Mouse (Mus musculus) neural tube, embryonic 15.5 days (tissue): ENCODE measurements around the gene E130114P18Rik. TPM values are rescaled to one million over a fixed set of nuclear protein-coding genes. Genes with fewer than 3 reads are reported as not detected.

Experiments used
- ATAC-seq: fragments of 200-750 bp; cut with Nextera tagmentation; 2 replicates; pipeline ENCODE4 v1.8.0; 2017; ENCODE audit warnings: mild to moderate bottlenecking, moderate TSS enrichment, moderate library complexity; ENCODE audit not compliant: low FRiP score
- H3K27ac ChIP-seq: fragments of 300-500 bp; sonication (generic); replicated peaks from 2 replicates; pipeline ENCODE4 v1.5.1; 2015; ENCODE audit warnings: mild to moderate bottlenecking, inconsistent platforms
- H3K27me3 ChIP-seq: fragments of 300-500 bp; sonication (generic); replicated peaks from 2 replicates; pipeline ENCODE4 v1.6.1; 2015; ENCODE audit warnings: inconsistent platforms
- H3K36me3 ChIP-seq: fragments of 300-500 bp; sonication (generic); 2 replicates; pipeline ENCODE4 v1.6.1; 2015; ENCODE audit warnings: inconsistent platforms
- H3K4me1 ChIP-seq: fragments of 300-500 bp; sonication (generic); 2 replicates; pipeline ENCODE4 v1.6.1; 2015; ENCODE audit warnings: inconsistent platforms
- H3K4me2 ChIP-seq: fragments of 300-500 bp; sonication (generic); 2 replicates; pipeline ENCODE4 v1.6.1; 2015; ENCODE audit warnings: inconsistent platforms, mild to moderate bottlenecking, moderate library complexity
- H3K4me3 ChIP-seq: fragments of 300-500 bp; sonication (generic); replicated peaks from 2 replicates; pipeline ENCODE4 v1.5.1; 2015; ENCODE audit warnings: mild to moderate bottlenecking, inconsistent platforms
- H3K9ac ChIP-seq: fragments of 300-500 bp; sonication (generic); replicated peaks from 2 replicates; pipeline ENCODE4 v1.6.1; 2015; ENCODE audit warnings: mild to moderate bottlenecking, inconsistent platforms
- H3K9me3 ChIP-seq: fragments of 300-500 bp; sonication (generic); replicated peaks from 2 replicates; pipeline ENCODE4 v1.6.1; 2016; ENCODE audit warnings: inconsistent platforms
- WGBS: fragments of 180-500 bp; shearing (Covaris S2); methylation state at CpG from one replicate; pipeline ENCODE4 v1.1.7; 2015; ENCODE audit warnings: mixed read lengths; 5-methylcytosine and 5-hydroxymethylcytosine counted together
- polyA plus RNA-seq: library from polyadenylated mRNA; unstranded; fragments of >200 nt; fragmentation: Nextera tagmentation; extraction: Ambion mirVana; gene quantifications from 2 replicates; pipeline ENCODE4 v1.2.1, GENCODE M21; 2015

E130114P18Rik gene
- polyA plus RNA-seq, 1 experiment from 2014 or later, result 18.4 TPM

DNA sequence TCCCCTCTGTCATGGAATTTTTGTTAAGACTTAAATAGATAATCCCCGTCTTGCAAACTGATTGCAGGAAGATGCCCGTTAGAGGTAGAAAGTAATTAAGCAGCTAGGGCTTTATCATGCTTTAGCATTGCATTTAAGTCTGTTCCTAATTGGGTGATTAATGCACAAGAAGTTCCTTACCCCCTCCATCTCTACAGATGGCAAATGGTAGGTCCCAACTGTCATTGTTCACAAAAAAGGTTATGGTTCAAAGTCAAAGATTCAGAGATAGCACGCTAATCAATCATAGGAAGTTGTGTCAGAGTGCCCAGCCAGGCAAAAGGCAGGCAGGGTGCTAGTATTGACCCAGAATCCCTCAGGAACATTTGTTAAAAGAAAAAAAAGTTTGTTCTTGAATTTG is 25.9 kb upstream of the E130114P18Rik start:
- Histone ChIP-seq H3K36me3 (0 out of 2 replicates have a peak, but pooled peaks cover 3% of the 10 kb centered on the region), H3K27me3 (no peaks in the 10 kb centered on the region), H3K9ac (no peak overlapping the region), H3K27ac (no peak overlapping the region), H3K4me1 (peaks cover 16% of the 10 kb centered on the region), H3K4me3 (no peak overlapping the region), H3K4me2 (no peak overlapping the region), H3K9me3 (no peaks in the 10 kb centered on the region)
- ATAC-seq, result no peak
- 65% methylated on average over 3 of the region's 3 CpGs for WGBS

DNA sequence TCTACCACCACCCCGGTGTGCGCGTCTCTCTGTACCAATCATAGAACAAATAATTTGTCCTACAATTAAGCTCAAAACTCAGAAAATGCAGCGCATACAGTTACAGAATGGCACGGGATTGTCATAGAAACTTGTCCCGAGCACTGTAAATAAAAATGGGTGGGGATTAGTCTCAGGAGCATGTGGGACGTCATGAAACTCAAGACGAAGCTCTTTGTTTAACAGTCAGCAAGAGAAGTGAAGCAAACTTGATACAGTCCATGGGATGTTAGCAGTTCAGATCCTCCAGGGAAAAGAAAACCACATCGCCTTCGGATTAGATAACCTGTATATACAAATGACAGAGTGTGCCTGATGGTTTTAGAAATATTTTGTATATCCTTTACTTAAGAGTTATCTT is 18.6 kb upstream of the E130114P18Rik start:
- no peak overlapping the region for H3K4me2 ChIP-seq
- H3K9me3 ChIP-seq, result no peaks in the 10 kb centered on the region
- H3K27ac ChIP-seq, result no peak overlapping the region
- H3K4me3 ChIP-seq, result no peak overlapping the region
- no peaks in the 10 kb centered on the region for H3K36me3 ChIP-seq
- no peak overlapping the region for H3K9ac ChIP-seq
- WGBS, result 72% methylated on average over 10 of the region's 10 CpGs
- no peak for ATAC-seq
- H3K4me1 ChIP-seq, result peaks cover 11% of the 10 kb centered on the region; the same call in 1 of the 2 replicates
- H3K27me3 ChIP-seq, result no peaks in the 10 kb centered on the region

DNA sequence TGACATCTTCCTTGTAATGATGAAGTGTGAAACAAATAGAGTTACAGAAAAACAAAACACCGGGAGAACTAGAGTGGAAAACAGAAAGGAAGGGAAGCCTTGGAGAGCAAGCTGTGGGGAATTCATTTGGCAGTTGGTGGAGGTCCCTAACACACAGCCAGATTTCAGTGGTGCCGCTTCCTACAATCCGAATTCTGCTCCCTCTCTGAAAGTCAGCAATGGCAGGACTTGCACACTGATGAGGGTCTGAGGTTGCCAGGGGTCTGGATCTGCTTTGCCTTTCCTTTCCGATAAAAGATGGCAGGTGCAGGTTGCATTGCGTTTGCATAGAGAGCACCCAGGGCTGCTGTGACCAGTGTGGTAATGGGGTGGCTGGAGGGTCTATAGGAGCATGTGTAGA is 18.1 kb upstream of the E130114P18Rik start:
- WGBS, result 48% methylated on average over 5 of the region's 5 CpGs
- H3K9me3 ChIP-seq, result no peaks in the 10 kb centered on the region
- no peaks in the 10 kb centered on the region for H3K27me3 ChIP-seq
- H3K4me1 ChIP-seq, result peaks cover 11% of the 10 kb centered on the region; the same call in 1 of the 2 replicates
- no peak overlapping the region for H3K9ac ChIP-seq
- ATAC-seq, result no peak
- H3K4me3 ChIP-seq, result no peak overlapping the region
- H3K27ac ChIP-seq, result no peak overlapping the region; the same call in 1 of the 2 replicates
- peak overlapping the region; percentile 25; the same call in 1 of the 2 replicates for H3K4me2 ChIP-seq
- H3K36me3 ChIP-seq, result no peaks in the 10 kb centered on the region

DNA sequence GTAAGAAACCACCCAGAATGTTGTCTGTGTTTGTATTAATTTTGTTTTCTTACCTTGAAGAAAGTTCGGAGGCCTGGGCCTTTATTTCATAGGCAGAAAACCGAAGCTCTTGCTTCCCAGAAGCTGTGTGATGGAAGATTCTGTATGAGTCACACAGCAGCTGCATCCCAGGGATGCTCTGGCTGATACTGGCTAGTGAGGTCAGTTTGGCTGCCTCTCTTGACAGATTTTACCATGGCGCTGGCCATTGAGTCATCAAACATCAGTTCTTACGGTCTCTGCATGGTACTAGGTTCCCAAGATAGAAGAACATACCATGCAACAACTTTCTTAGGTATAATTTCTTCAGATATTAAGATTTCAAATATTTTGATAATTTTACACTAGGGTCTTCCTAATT is 17.0 kb upstream of the E130114P18Rik start:
- 85% methylated on average over 4 of the region's 4 CpGs for WGBS
- ATAC-seq, result no peak
- Histone ChIP-seq H3K4me3 (no peak overlapping the region), H3K36me3 (no peaks in the 10 kb centered on the region), H3K4me2 (no peak overlapping the region), H3K9me3 (no peaks in the 10 kb centered on the region), H3K4me1 (peaks cover 14% of the 10 kb centered on the region; the same call in 1 of the 2 replicates), H3K27me3 (no peaks in the 10 kb centered on the region), H3K9ac (no peak overlapping the region), H3K27ac (no peak overlapping the region)

DNA sequence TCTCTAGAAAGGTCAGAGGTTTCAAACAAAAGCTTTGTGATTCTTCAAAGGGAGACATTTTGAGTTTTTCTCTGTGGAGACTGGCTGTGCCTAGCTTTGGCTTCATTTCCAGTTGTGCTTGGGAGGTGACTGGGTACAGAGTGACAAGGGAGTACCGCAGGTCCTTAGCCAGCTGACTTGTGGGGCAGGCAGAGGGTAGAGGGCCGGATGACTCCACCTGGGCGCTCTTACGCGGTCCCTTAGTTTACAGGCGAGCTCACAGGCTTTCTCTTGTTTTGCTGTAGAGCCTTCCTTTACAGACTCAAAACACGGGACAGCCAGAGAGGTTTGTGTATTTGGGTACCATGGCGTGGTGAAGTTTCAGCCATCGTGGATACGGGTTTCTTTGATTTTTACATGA is 16.1 kb upstream of the E130114P18Rik start:
- no peak overlapping the region for H3K27ac ChIP-seq
- H3K9ac ChIP-seq, result no peak overlapping the region
- no peaks in the 10 kb centered on the region for H3K27me3 ChIP-seq
- H3K4me1 ChIP-seq, result peaks cover 18% of the 10 kb centered on the region; the same call in 1 of the 2 replicates
- H3K9me3 ChIP-seq, result no peaks in the 10 kb centered on the region
- H3K4me3 ChIP-seq, result no peak overlapping the region
- ATAC-seq, result no peak
- 75% methylated on average over 10 of the region's 10 CpGs for WGBS
- no peaks in the 10 kb centered on the region for H3K36me3 ChIP-seq
- H3K4me2 ChIP-seq, result no peak overlapping the region

DNA sequence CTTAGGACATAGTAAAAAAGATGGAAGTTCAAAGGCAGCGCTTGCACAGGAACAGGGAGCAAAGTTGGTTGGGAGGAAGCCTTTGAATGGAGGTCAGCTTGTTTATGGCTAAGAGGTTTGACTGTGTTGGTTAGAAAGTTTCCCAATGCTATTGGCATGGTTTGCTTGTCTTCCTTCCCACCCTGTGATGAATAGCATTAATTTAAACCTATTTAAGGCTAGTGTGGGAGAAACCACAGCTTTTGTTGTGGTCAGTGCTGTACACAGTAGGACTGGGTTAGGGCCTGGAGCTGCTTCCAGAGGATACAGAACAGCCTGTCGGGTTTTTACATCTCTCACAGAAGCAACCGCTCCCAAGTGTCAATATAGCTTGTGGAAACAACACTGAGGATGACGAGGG is 10.7 kb upstream of the E130114P18Rik start:
- Histone ChIP-seq H3K27me3 (no peaks in the 10 kb centered on the region), H3K4me2 (no peak overlapping the region)

DNA sequence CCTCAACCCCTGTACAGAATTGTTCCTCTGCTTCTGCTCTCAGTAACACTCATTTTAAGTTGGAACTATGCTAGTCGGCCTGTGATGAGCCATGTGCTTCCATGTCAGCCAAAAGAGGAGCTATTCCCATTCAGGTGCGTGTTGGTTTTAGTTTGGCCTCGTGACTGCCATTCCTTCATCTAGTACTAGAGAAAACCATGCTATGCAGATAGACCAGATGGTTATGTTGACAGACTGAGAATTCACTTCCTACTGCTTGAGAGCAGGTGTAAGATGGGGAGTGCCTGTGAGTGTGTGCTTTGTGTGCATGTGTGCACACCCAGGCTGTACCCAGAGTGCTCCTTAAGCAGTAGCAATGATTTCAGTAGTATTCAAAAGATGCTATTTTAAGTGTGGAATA is 9.6 kb upstream of the E130114P18Rik start:
- Histone ChIP-seq H3K4me3 (no peak overlapping the region), H3K9me3 (no peaks in the 10 kb centered on the region), H3K9ac (no peak overlapping the region), H3K4me2 (no peak overlapping the region), H3K27me3 (no peaks in the 10 kb centered on the region), H3K36me3 (0 out of 2 replicates have a peak, but pooled peaks cover 8% of the 10 kb centered on the region), H3K4me1 (peaks cover 13% of the 10 kb centered on the region; the same call in 1 of the 2 replicates), H3K27ac (no peak overlapping the region)
- no peak for ATAC-seq
- 71% methylated on average over 3 of the region's 3 CpGs for WGBS

More for the DNA sequence above, 10.7 kb upstream of the E130114P18Rik start:
- WGBS, result 57% methylated on average over 4 of the region's 4 CpGs
- Histone ChIP-seq H3K9ac (no peak overlapping the region), H3K27ac (no peak overlapping the region), H3K9me3 (no peaks in the 10 kb centered on the region), H3K4me3 (no peak overlapping the region), H3K36me3 (0 out of 2 replicates have a peak, but pooled peaks cover 3% of the 10 kb centered on the region), H3K4me1 (peaks cover 13% of the 10 kb centered on the region; the same call in 1 of the 2 replicates)
- no peak for ATAC-seq

DNA sequence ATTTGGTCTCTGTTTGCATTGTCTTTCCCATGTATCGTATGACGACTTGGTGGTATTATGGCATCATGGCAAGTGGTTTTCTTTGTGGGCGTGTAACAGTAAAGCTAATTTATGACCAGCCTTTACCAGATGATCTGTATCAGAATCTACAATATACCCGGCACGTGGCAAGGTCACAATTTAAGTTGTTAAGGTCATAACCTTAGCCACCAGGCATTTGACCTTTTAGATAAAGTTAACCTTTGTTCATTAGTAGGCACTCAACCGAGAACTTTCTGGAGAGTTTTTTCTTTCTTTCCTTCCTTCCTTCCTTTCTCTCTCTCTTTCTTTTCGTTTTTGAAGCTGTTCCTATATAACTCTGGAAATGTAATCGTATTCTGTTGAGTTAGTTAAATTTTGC is 8.7 kb upstream of the E130114P18Rik start:
- no peaks in the 10 kb centered on the region for H3K9me3 ChIP-seq
- H3K4me2 ChIP-seq, result no peak overlapping the region
- WGBS, result 47% methylated on average over 8 of the region's 8 CpGs
- H3K4me1 ChIP-seq, result peaks cover 13% of the 10 kb centered on the region; the same call in 1 of the 2 replicates
- H3K27me3 ChIP-seq, result no peaks in the 10 kb centered on the region
- H3K27ac ChIP-seq, result no peak overlapping the region
- no peak overlapping the region for H3K4me3 ChIP-seq
- H3K9ac ChIP-seq, result no peak overlapping the region
- 0 out of 2 replicates have a peak, but pooled peaks cover 8% of the 10 kb centered on the region for H3K36me3 ChIP-seq
- no peak for ATAC-seq

DNA sequence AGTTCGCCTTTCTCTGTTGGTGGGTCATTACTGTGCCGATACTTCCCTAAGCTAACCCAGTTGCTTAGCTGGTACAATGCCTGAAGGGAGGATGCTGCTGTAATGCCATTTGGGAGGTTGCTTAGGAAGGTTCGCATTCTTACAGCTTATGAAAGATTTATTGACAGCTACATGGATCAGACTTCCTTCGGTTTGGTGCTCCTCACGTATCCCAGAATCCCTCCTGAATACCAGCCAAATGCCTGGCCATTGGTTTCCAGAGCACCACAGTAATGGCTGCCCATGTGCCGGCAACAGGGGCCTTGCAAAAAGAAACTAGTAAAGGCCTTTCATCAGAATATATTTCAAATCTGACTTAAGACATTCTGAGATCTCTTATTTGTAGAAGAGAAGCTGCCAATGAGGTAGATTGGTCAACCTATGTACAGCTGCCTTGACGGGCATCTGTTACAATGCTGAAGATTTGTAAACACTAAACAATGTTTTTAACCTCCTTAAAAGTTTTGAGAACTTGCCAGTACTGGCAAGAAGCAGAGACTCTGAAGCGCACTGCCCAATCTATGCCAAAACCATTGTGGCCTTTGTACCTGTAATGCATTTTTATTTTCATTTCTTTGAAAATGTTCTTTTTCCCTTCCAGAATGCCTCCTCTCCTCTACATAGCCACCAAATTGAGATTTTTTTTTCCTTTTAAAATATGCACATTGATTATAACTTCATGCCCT is 7.8 kb upstream of the E130114P18Rik start:
- peaks cover 13% of the 10 kb centered on the region; the same call in 1 of the 2 replicates for H3K4me1 ChIP-seq
- peak overlapping the region; percentile 5 for H3K4me2 ChIP-seq
- H3K27ac ChIP-seq, result 0 out of 2 replicates have a peak overlapping the region, but pooled peaks have one; percentile 28
- no peak overlapping the region for H3K4me3 ChIP-seq
- no peaks in the 10 kb centered on the region for H3K27me3 ChIP-seq
- H3K9ac ChIP-seq, result no peak overlapping the region
- ATAC-seq, result no peak
- H3K36me3 ChIP-seq, result 0 out of 2 replicates have a peak, but pooled peaks cover 8% of the 10 kb centered on the region
- no peaks in the 10 kb centered on the region for H3K9me3 ChIP-seq
- 68% methylated on average over 8 of the region's 8 CpGs for WGBS

DNA sequence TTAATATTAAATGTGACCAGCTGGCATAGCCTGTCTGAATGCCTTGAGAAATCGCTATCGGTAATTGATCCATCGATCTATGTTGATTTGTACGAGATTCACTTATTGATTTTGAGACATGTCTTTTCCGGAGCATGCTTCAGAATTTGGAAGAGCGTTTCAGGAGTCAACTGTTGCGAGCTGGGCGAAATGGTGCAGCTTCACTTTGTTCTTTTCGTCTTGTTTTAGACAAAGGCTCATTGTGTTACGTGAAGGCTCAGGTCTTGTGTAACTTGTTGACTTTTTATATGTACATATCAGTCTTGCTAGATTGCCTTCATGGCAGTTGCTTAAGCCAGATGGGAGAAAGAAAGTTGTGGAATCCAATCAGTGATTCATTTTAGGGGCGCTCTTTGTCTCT is 6.4 kb upstream of the E130114P18Rik start:
- H3K36me3 ChIP-seq, result 0 out of 2 replicates have a peak, but pooled peaks cover 8% of the 10 kb centered on the region
- H3K4me1 ChIP-seq, result peaks cover 10% of the 10 kb centered on the region; the same call in 1 of the 2 replicates
- H3K4me2 ChIP-seq, result no peak overlapping the region
- no peak for ATAC-seq
- H3K27ac ChIP-seq, result no peak overlapping the region
- H3K27me3 ChIP-seq, result no peaks in the 10 kb centered on the region
- no peak overlapping the region for H3K4me3 ChIP-seq
- no peaks in the 10 kb centered on the region for H3K9me3 ChIP-seq
- WGBS, result 76% methylated on average over 11 of the region's 11 CpGs
- no peak overlapping the region for H3K9ac ChIP-seq

DNA sequence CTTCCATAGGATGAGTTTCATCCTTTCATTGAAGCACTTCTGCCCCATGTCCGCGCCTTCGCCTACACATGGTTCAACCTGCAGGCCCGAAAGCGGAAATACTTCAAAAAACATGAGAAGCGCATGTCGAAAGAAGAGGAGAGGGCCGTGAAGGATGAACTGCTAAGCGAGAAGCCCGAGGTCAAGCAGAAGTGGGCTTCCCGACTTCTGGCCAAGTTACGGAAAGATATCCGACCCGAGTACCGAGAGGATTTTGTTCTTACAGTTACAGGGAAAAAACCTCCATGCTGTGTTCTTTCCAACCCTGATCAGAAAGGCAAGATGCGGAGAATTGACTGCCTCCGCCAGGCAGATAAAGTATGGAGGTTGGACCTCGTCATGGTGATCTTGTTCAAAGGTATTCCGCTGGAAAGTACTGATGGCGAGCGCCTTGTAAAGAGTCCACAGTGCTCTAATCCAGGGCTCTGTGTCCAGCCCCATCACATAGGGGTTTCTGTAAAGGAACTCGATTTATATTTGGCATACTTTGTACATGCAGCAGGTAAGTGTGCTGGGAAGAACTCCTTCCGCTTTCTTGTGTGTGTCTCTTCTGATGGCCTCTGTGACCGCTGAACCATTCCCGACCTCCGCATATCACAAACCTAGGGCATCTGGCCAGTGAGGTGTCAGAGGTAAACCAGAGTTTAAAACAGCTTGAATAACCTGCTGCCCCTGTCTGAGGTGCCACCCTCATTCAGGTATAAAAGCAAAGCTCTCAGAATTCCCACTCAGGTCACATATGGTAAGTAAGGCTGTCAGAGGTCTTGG is 5.4 kb upstream of the E130114P18Rik start:
- WGBS, result 95% methylated on average over 26 of the region's 26 CpGs
- no peaks in the 10 kb centered on the region for H3K27me3 ChIP-seq

More for the DNA sequence above, 5.4 kb upstream of the E130114P18Rik start:
- no peak overlapping the region for H3K9ac ChIP-seq
- no peak overlapping the region for H3K4me2 ChIP-seq
- H3K36me3 ChIP-seq, result 0 out of 2 replicates have a peak, but pooled peaks cover 8% of the 10 kb centered on the region
- H3K4me3 ChIP-seq, result no peak overlapping the region
- ATAC-seq, result no peak
- H3K4me1 ChIP-seq, result peaks cover 7% of the 10 kb centered on the region; the same call in 1 of the 2 replicates
- H3K27ac ChIP-seq, result no peak overlapping the region
- H3K9me3 ChIP-seq, result no peaks in the 10 kb centered on the region
